Mouse (Mus musculus) G1E (cell line): Measurements from ENCODE around the gene Gm36176. TPM values are rescaled to one million over a fixed set of nuclear protein-coding genes. Genes with fewer than 3 reads are reported as not detected.
A peak's percentile ranks its signal among the peaks of the same experiment; 100 is the strongest.

Experiments
- ATAC-seq: 2 replicates; pipeline ENCODE4 v1.8.0; 2016; ENCODE audit warnings: mild to moderate bottlenecking; ENCODE audit not compliant: insufficient number of reproducible peaks, poor library complexity, low FRiP score, severe bottlenecking; ENCODE audit errors: extremely low read depth
- DNase-seq: peaks from one replicate; pipeline ENCODE4 v3.0.0; 2012; ENCODE audit warnings: low spot score
- H3K27me3 ChIP-seq: 2 replicates; pipeline ENCODE4 v1.6.1; 2012; ENCODE audit warnings: mild to moderate bottlenecking, low read length, inconsistent platforms; ENCODE audit not compliant: insufficient read depth
- H3K36me3 ChIP-seq: replicated peaks from 2 replicates; pipeline ENCODE3; 2012; ENCODE audit warnings: mild to moderate bottlenecking, inconsistent platforms
- H3K4me1 ChIP-seq: 2 replicates; pipeline ENCODE4 v1.6.1; 2012; ENCODE audit warnings: low read depth, low read length, inconsistent platforms, mixed read lengths; ENCODE audit not compliant: insufficient read depth
- H3K4me3 ChIP-seq: 2 replicates; pipeline ENCODE4 v1.5.1; 2012; ENCODE audit warnings: low read depth, mild to moderate bottlenecking, inconsistent platforms, low read length, moderate library complexity, mixed read lengths
- H3K9me3 ChIP-seq: replicated peaks from 2 replicates; pipeline ENCODE4 v1.6.1; 2012; ENCODE audit warnings: inconsistent platforms
- CTCF ChIP-seq: IDR thresholded peaks from 2 replicates; pipeline ENCODE4 v1.5.1; 2012; ENCODE audit warnings: low read depth, low read length, inconsistent platforms, mixed read lengths
- GATA1 ChIP-seq: IDR thresholded peaks from 2 replicates; pipeline ENCODE4 v1.6.1; 2012; ENCODE audit warnings: borderline replicate concordance, low read length, inconsistent platforms, mixed read lengths
- GATA2 ChIP-seq: IDR thresholded peaks from 2 replicates; pipeline ENCODE4 v1.6.1; 2012; ENCODE audit warnings: low read depth, low read length, inconsistent platforms, borderline replicate concordance
- POLR2AphosphoS5 ChIP-seq: IDR thresholded peaks from 2 replicates; pipeline ENCODE4 v1.6.1; 2012; ENCODE audit warnings: low read depth, low read length, inconsistent platforms; ENCODE audit not compliant: insufficient replicate concordance
- TAL1 ChIP-seq: conservative IDR thresholded peaks from 2 replicates; pipeline ENCODE4 v1.6.1; 2012; ENCODE audit warnings: low read depth, low read length, inconsistent platforms, mixed read lengths
- polyA plus RNA-seq: library from polyadenylated mRNA; stranded (reverse); fragments of >175 nt; gene quantifications from 2 replicates; pipeline ENCODE4 v1.2.3, GENCODE M21; 2012
- total RNA-seq, 2 experiments: library from RNA; stranded (forward) in 1 of 2; stranded (reverse) in 1 of 2; fragments of 200-1000 nt in 1 of 2; fragments of >200 nt in 1 of 2; fragmentation: Nextera tagmentation in 1 of 2; gene quantifications; 2 replicates each; pipeline ENCODE4 v1.2.3; 2014 to 2017

Gm36176 gene
- total and polyA plus RNA-seq, 3 experiments, result not detected

GRCm38 (mm10) chr10:77867546-77867945, 20.9 kb downstream of the Gm36176 start:
- DNase-seq, result no peak
- no peak for ATAC-seq

GRCm38 (mm10) chr10:77869651-77870050, 23.0 kb downstream of the Gm36176 start:
- Histone ChIP-seq H3K27me3 (no peaks in the 10 kb centered on the region), H3K4me1 (no peaks in the 10 kb centered on the region), H3K9me3 (peaks cover 4% of the 10 kb centered on the region; the same call in 1 of the 2 replicates), H3K4me3 (no peak overlapping the region), H3K36me3 (no peaks in the 10 kb centered on the region)
- no peak for DNase-seq
- no peak for ATAC-seq
- TF ChIP-seq CTCF (no peak), GATA1 (no peak), TAL1 (no peak), POLR2AphosphoS5 (no peak)

More at GRCm38 (mm10) chr10:77867546-77867945, 20.9 kb downstream of the Gm36176 start:
- TF ChIP-seq GATA2 (no peak), GATA1 (no peak), CTCF (no peak), TAL1 (no peak), POLR2AphosphoS5 (no peak)
- Histone ChIP-seq H3K9me3 (peaks cover 4% of the 10 kb centered on the region; the same call in 1 of the 2 replicates), H3K27me3 (no peaks in the 10 kb centered on the region), H3K4me1 (no peaks in the 10 kb centered on the region), H3K4me3 (no peak overlapping the region), H3K36me3 (no peaks in the 10 kb centered on the region)

- Histone ChIP-seq H3K27me3 (no peaks in the 10 kb centered on the region), H3K9me3 (no peaks in the 10 kb centered on the region), H3K4me1 (no peaks in the 10 kb centered on the region), H3K4me3 (no peak overlapping the region), H3K36me3 (no peaks in the 10 kb centered on the region)
- ATAC-seq, result no peak
- no peak for DNase-seq
- TF ChIP-seq POLR2AphosphoS5 (no peak), GATA1 (no peak)
These were observed 32.4 kb downstream of the Gm36176 start for GRCm38 (mm10) chr10:77878985-77879384.

GRCm38 (mm10) chr10:77880305-77880704, 33.7 kb downstream of the Gm36176 start:
- Histone ChIP-seq H3K4me3 (no peak overlapping the region), H3K27me3 (no peaks in the 10 kb centered on the region), H3K4me1 (no peaks in the 10 kb centered on the region), H3K9me3 (no peaks in the 10 kb centered on the region), H3K36me3 (no peaks in the 10 kb centered on the region)
- DNase-seq (no peak), ATAC-seq (no peak)
- TF ChIP-seq GATA2 (no peak), TAL1 (no peak), CTCF (no peak), POLR2AphosphoS5 (no peak), GATA1 (no peak)

- H3K4me1 ChIP-seq, result no peaks in the 10 kb centered on the region
- ATAC-seq (no peak), DNase-seq (no peak)
- no peaks in the 10 kb centered on the region for H3K36me3 ChIP-seq
- TF ChIP-seq CTCF (0 out of 2 replicates have a peak, but pooled peaks have one; percentile 38), POLR2AphosphoS5 (no peak)
- no peaks in the 10 kb centered on the region for H3K9me3 ChIP-seq
- no peaks in the 10 kb centered on the region for H3K27me3 ChIP-seq
- no peak overlapping the region for H3K4me3 ChIP-seq
These were observed 36.0 kb downstream of the Gm36176 start for GRCm38 (mm10) chr10:77882553-77882952.

- H3K36me3 ChIP-seq, result no peaks in the 10 kb centered on the region
- DNase-seq (no peak), ATAC-seq (no peak)
- H3K9me3 ChIP-seq, result no peaks in the 10 kb centered on the region
- H3K27me3 ChIP-seq, result 0 out of 2 replicates have a peak, but pooled peaks cover 2% of the 10 kb centered on the region
- H3K4me1 ChIP-seq, result no peaks in the 10 kb centered on the region; the same call in 1 of the 2 replicates
- TF ChIP-seq POLR2AphosphoS5, result no peak
- no peak for TF ChIP-seq TAL1
- TF ChIP-seq GATA2, result no peak
- TF ChIP-seq CTCF, result no peak
- TF ChIP-seq GATA1, result no peak
- H3K4me3 ChIP-seq, result no peak overlapping the region
These were observed 39.6 kb downstream of the Gm36176 start for GRCm38 (mm10) chr10:77886007-77886747.

- no peak for ATAC-seq
These were observed 44.5 kb downstream of the Gm36176 start for GRCm38 (mm10) chr10:77890987-77891565.

More at GRCm38 (mm10) chr10:77890987-77891565, 44.5 kb downstream of the Gm36176 start:
- Histone ChIP-seq H3K36me3 (no peaks in the 10 kb centered on the region), H3K4me1 (no peaks in the 10 kb centered on the region; the same call in 1 of the 2 replicates), H3K9me3 (no peaks in the 10 kb centered on the region), H3K27me3 (peaks cover 5% of the 10 kb centered on the region), H3K4me3 (no peak overlapping the region)
- no peak for TF ChIP-seq TAL1
- no peak for TF ChIP-seq GATA2
- TF ChIP-seq POLR2AphosphoS5, result no peak
- no peak for DNase-seq
